Mouse (Mus musculus) monocyte, adult 59 days (primary cell): ENCODE measurements around the gene Tmem101. TPM values are rescaled to one million over a fixed set of nuclear protein-coding genes. Genes with fewer than 3 reads are reported as not detected.

Experiments
- total RNA-seq, 2 experiments: library from RNA; stranded (reverse); gene quantifications; one replicate each; pipeline ENCODE4 v1.2.4; 2023

The Tmem101 gene
- total RNA-seq: 10 to 100 TPM in 1 of 2 experiments, 1 to 10 TPM in 1; 8.6 to 11.6 TPM

DNA sequence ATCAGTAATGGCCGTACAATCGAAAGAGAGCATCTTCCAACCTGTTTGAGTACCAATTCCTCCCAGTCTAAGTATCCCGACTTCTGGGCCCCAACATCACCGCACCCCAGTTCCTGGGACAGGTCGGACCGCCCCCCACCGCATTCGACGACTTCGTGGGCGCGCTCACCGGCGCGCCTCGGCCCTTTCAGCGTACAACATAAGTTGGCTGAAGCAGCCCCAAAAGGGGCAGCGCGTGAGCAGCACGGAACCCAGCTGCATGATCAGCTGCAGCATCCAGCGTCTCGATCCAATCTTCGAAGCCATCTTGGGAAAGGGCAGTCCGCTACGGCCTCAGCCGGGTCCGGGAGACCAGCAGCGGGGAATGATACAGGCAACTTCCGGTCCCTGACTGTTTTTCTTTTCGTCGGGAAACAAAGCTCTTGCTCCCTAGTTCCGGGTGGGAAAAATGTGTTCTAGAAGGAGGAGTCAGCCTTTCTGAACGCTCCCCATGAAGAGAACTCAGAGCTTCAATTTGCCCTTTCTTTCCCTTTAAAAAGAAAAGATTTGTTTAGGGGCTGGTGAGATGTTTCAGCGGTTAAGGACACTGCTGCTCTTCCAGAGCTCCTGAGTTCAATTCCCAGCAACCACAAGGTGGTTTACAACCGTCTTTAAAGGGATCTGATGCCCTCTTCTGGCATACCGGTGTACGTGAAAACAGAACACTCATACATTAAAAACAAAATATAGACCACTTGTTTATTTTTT, at the start of gene Tmem101:
Gene Tmem101 (minus strand): TSS at position 366 of the 747 bp plus-strand sequence.

DNA sequence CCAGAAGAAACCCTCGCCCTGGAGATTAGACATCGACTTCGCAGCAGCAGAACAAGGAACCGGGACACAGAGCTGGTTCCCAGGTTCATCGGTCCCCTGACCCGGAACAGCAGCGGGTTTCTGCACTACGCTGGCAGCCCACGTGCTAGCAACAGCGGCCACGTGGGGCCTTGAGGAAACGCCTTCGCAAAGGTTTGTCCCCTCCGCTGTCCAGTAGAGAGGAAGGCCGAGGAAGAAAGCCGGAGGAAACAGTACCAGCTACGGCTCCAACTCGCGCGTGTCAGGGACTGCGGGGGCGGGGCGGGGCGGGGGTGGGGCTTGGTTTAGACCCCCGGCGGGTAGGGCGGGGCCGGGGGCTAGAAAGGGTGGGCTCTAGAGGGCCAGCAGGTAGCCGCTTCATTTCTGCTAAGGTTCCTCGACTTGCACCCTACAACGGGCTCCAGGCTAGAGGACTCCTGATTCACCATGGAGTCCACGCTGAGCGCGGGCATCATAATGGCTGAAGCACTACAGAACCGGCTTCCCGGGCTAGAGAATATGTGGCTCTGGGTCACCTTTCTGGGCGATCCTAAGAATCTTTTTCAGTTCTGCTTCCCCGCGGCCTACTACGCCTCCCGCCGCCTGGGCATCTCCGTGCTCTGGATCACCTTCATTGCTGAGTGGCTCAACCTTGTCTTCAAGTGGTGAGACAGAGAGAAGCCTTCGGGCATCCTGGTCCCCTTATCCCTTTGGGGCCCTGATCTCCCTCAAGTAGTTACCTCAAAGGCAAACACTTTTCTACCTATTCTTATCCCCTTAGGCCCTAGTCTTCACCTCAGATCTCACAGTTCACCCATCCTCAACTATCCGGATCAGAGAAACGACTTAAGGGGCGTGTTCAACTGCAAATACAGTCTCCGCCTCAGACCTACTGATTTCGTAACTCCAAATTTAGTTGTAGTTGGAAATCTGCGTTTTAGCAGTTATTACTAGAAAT, 33.5 kb upstream of the Tmem101 start, which contains the start of gene G6pc3:
Gene G6pc3 (plus strand): TSS at position 160 of the 976 bp plus-strand sequence.

DNA sequence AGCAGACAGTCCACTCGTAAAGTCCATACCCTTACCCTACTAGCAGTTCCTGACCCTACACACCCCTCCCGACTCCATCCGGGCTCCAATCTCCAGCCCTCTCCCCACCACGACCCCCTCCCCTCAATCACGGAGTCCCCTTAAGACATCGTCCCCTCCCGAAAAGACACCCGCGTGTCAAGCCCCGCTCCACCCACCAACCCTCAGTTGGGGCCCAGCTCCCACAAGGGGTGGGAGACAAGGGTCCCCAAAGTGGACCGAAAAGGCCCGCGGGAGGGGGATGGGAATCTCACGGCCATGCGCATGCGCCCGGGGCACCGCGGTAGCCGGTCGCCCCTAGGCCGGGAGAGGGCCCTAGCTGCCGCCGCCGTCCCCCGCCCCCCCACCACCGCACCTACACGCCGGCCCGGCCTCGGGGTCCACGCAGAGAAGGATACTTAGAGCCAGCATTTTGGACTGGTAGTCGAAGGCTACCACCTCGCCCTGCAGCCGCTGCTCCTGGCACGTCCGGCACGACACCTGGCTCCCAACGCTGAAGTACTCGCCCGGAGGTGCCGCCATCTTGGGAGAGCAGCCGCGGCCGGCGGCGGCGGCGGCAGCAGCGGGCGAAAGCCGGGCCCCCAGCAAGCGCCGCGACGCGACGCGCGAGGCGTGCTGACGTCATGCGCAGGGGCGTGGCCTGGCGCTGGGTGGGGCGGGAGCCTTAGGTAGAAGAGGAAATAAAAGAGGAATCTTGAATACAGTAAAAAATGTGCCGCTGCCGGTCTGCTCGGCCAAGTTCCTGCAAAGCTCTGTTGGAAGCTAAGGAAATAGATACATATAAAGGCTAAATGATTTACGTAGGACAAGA, 28.7 kb upstream of the Tmem101 start, which contains the start of gene Lsm12:
Gene Lsm12 (minus strand): TSS at position 651 of the 850 bp plus-strand sequence.

DNA sequence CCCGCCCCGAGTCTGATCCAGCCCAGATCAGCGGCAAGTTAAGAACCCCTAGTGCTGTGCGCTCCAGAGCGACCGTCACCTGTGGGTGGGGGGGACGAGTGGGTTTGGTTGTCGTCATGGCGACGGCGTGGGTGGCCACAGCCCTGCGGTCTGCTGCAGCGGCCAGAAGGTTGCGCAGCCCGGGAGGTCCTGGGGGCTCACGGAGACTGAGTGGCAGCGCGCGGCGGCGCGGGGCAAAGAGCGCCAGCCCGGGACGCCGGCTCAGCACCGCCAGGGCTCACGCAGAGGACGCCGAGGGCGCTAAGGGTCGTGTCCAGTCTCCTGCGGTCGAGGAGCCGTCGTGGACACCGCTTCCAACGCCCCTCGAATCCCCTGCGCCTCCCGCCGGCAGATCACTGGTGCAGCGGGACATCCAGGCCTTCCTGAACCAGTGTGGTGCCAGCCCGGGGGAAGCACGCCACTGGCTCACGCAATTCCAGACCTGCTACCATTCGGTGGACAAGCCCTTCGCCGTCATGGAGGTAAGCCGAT, 10.7 kb downstream of the Tmem101 start, which contains the start of gene Nags:
Gene Nags (plus strand): TSS at position 43 of the 531 bp plus-strand sequence.

DNA sequence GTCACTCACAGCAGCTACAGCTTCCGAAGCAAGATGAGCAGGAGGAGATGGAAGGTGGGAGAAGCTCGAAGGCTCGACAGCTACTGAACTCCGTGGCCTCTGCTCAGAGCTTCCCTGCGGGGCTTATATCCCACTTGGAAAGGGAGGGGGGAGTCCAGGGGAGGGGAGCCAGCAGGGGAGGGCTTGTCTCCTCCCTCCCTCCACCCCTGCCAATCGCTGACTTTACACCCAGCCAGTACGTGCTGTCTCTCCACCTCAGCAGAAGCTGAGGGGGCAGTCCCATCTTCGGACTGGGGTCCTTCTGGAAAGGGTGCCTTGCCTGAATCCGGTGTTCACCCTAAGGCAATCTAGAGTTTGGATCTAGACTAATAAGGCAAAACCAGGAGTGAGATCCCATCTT, 48.5 kb downstream of the Tmem101 start, which contains the start of gene Pyy:
Gene Pyy (minus strand): TSS at position 101 of the 400 bp plus-strand sequence.

Other genes with a start within 250 kb of the Tmem101 start
- gene Sost, start 189.4 kb downstream of the Tmem101 start, total RNA-seq: not detected
- gene Cfap97d1, start 172.1 kb downstream of the Tmem101 start, total RNA-seq: not detected
- gene Dusp3, start 169.4 kb downstream of the Tmem101 start, total RNA-seq: 100 to 1,000 TPM; 133 to 134 TPM
- gene Mpp3, start 127.9 kb downstream of the Tmem101 start, total RNA-seq: not detected
- 10 to 100 TPM; 32.8 to 33.4 TPM for gene Cd300lg, start 114.9 kb downstream of the Tmem101 start, total RNA-seq
- not detected for gene Mpp2, start 67.9 kb downstream of the Tmem101 start, total RNA-seq
- gene Ppy, start 55.1 kb downstream of the Tmem101 start, total RNA-seq: not detected
- not detected for gene Pyy, start 48.6 kb downstream of the Tmem101 start, total RNA-seq
- not detected for gene Nags, start 10.9 kb downstream of the Tmem101 start, total RNA-seq
- gene Lsm12, start 28.9 kb upstream of the Tmem101 start, total RNA-seq: 10 to 100 TPM; 46.7 to 51.0 TPM
- 10 to 100 TPM; 29.8 to 33.5 TPM for gene G6pc3, start 33.2 kb upstream of the Tmem101 start, total RNA-seq
- gene Hdac5, start 73.8 kb upstream of the Tmem101 start, total RNA-seq: 100 to 1,000 TPM; 181 to 190 TPM
- gene BC030867, start 92.5 kb upstream of the Tmem101 start, total RNA-seq: under 1 TPM; 0.21 to 0.47 TPM
- gene Asb16, start 112.3 kb upstream of the Tmem101 start, total RNA-seq: not detected
- gene Tmub2, start 128.5 kb upstream of the Tmem101 start, total RNA-seq: 10 to 100 TPM; 41.5 to 47.0 TPM
- gene Atxn7l3, start 140.2 kb upstream of the Tmem101 start, total RNA-seq: 10 to 100 TPM; 56.3 to 57.2 TPM
- 100 to 1,000 TPM in 1 of 2 experiments, 10 to 100 TPM in 1; 91.7 to 103 TPM for gene Ubtf, start 163.3 kb upstream of the Tmem101 start, total RNA-seq
- under 1 TPM in 1 of 2 experiments, not detected in 1; 0.24 TPM for gene Slc4a1, start 209.8 kb upstream of the Tmem101 start, total RNA-seq
- not detected for gene Rundc3a, start 237.0 kb upstream of the Tmem101 start, total RNA-seq